Mouse (Mus musculus): ENCODE data around the gene Mon1a. TPM values are rescaled to one million over a fixed set of nuclear protein-coding genes. Genes with fewer than 3 reads are reported as not detected.

Mon1a gene
- polyA plus RNA-seq, 1 experiment from 2014 or later: 21.8 TPM

- no peak overlapping the region for H3K9ac ChIP-seq (replicated peaks; ENCODE audit: low read length)
- no peaks in the 10 kb centered on the region for H3K27me3 ChIP-seq (ENCODE audit: control insufficient read depth, insufficient read depth, low read length)
- H3K4me1 ChIP-seq (ENCODE audit: control insufficient read depth, insufficient read depth, low read length): peaks cover 18% of the 10 kb centered on the region
- H3K4me2 ChIP-seq (ENCODE audit: low read length): no peak overlapping the region
- no peaks in the 10 kb centered on the region for H3K9me3 ChIP-seq (ENCODE audit: control insufficient read depth, low read length)
- DNase-seq (no peak), ATAC-seq (ENCODE audit: low FRiP score, low TSS enrichment) (no peak)
- H3K27ac ChIP-seq (replicated peaks; ENCODE audit: low read depth, low read length): no peak overlapping the region
- H3K4me3 ChIP-seq (replicated peaks; ENCODE audit: low read depth, low read length): no peak overlapping the region
- H3K36me3 ChIP-seq (ENCODE audit: control insufficient read depth, insufficient read depth, low read length): no peaks in the 10 kb centered on the region
- WGBS: 87% methylated on average over 5 of the region's 5 CpGs
Observed at GRCm38 (mm10) chr9:107927749-107928148, 39.8 kb downstream of the Mon1a start.

GRCm38 (mm10) chr9:107928169-107928568, 40.2 kb downstream of the Mon1a start, which contains the start of gene Actl11:
TSS of gene Actl11 (plus strand) at chr9:107928469.
- 75% methylated on average over 3 of the region's 3 CpGs for WGBS
- no peak for DNase-seq
- no peaks in the 10 kb centered on the region for H3K9me3 ChIP-seq (ENCODE audit: control insufficient read depth, low read length)

GRCm38 (mm10) chr9:107932221-107932620, 44.3 kb downstream of the Mon1a start:
- Histone ChIP-seq H3K9me3 (ENCODE audit: control insufficient read depth, low read length) (no peaks in the 10 kb centered on the region), H3K4me3 (replicated peaks; ENCODE audit: low read depth, low read length) (no peak overlapping the region), H3K27me3 (ENCODE audit: control insufficient read depth, insufficient read depth, low read length) (no peaks in the 10 kb centered on the region), H3K4me1 (ENCODE audit: control insufficient read depth, insufficient read depth, low read length) (peaks cover 16% of the 10 kb centered on the region; the same call in 1 of the 2 replicates), H3K27ac (replicated peaks; ENCODE audit: low read depth, low read length) (no peak overlapping the region), H3K9ac (replicated peaks; ENCODE audit: low read length) (no peak overlapping the region), H3K4me2 (ENCODE audit: low read length) (no peak overlapping the region), H3K36me3 (ENCODE audit: control insufficient read depth, insufficient read depth, low read length) (no peaks in the 10 kb centered on the region)
- DNase-seq (no peak), ATAC-seq (ENCODE audit: low FRiP score, low TSS enrichment) (no peak)
- WGBS: 81% methylated on average over 4 of the region's 4 CpGs

More at GRCm38 (mm10) chr9:107928169-107928568, 40.2 kb downstream of the Mon1a start, which contains the start of gene Actl11:
- H3K27me3 ChIP-seq (ENCODE audit: control insufficient read depth, insufficient read depth, low read length): no peaks in the 10 kb centered on the region
- no peak for ATAC-seq (ENCODE audit: low FRiP score, low TSS enrichment)
- H3K4me1 ChIP-seq (ENCODE audit: control insufficient read depth, insufficient read depth, low read length): peaks cover 18% of the 10 kb centered on the region
- H3K9ac ChIP-seq (replicated peaks; ENCODE audit: low read length): no peak within 1 kb of the TSS
- no peak within 1 kb of the TSS for H3K4me2 ChIP-seq (ENCODE audit: low read length)
- H3K36me3 ChIP-seq (ENCODE audit: control insufficient read depth, insufficient read depth, low read length): no peaks in the 10 kb centered on the region
- H3K27ac ChIP-seq (replicated peaks; ENCODE audit: low read depth, low read length): no peak within 1 kb of the TSS
- H3K4me3 ChIP-seq (replicated peaks; ENCODE audit: low read depth, low read length): no peak within 1 kb of the TSS

GRCm38 (mm10) chr9:107934146-107934545, 46.2 kb downstream of the Mon1a start:
- Histone ChIP-seq H3K4me1 (ENCODE audit: control insufficient read depth, insufficient read depth, low read length) (peaks cover 16% of the 10 kb centered on the region; the same call in 1 of the 2 replicates), H3K36me3 (ENCODE audit: control insufficient read depth, insufficient read depth, low read length) (no peaks in the 10 kb centered on the region), H3K27me3 (ENCODE audit: control insufficient read depth, insufficient read depth, low read length) (no peaks in the 10 kb centered on the region), H3K27ac (replicated peaks; ENCODE audit: low read depth, low read length) (no peak overlapping the region), H3K9me3 (ENCODE audit: control insufficient read depth, low read length) (no peaks in the 10 kb centered on the region), H3K4me3 (replicated peaks; ENCODE audit: low read depth, low read length) (no peak overlapping the region), H3K4me2 (ENCODE audit: low read length) (no peak overlapping the region), H3K9ac (replicated peaks; ENCODE audit: low read length) (no peak overlapping the region)
- no peak for DNase-seq
- no peak for ATAC-seq (ENCODE audit: low FRiP score, low TSS enrichment)
- WGBS: 86% methylated on average over 11 of the region's 11 CpGs

DNA sequence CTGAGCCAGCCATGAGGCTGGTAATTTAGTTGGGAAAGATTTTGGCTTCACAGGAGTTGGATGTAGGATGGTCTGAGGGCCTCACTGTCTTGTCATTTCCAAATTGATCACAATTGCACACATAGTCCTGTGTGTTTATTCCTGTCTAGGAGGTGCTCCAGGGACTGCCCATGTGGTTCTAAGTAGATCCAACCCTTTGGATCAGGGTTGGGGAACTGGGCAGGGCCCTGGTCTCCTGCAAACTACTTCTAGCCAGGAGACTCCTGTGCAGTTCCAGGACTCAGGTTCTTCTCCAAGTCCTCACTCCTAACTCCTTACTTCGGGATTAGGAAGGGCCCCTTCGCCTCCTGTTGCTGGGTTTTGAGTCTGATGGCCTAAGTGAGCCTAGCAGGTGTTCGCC, 47.4 kb downstream of the Mon1a start, which contains the start of gene Camkv:
Gene Camkv (plus strand): TSS at position 301 of the 400 bp plus-strand sequence.
- Histone ChIP-seq H3K27me3 (ENCODE audit: control insufficient read depth, insufficient read depth, low read length) (no peaks in the 10 kb centered on the region), H3K27ac (replicated peaks; ENCODE audit: low read depth, low read length) (no peak within 1 kb of the TSS), H3K4me1 (ENCODE audit: control insufficient read depth, insufficient read depth, low read length) (peaks cover 16% of the 10 kb centered on the region; the same call in 1 of the 2 replicates), H3K4me2 (ENCODE audit: low read length) (peak within 1 kb of the TSS; percentile 86), H3K4me3 (replicated peaks; ENCODE audit: low read depth, low read length) (peak within 1 kb of the TSS; percentile 50), H3K9me3 (ENCODE audit: control insufficient read depth, low read length) (no peaks in the 10 kb centered on the region), H3K36me3 (ENCODE audit: control insufficient read depth, insufficient read depth, low read length) (no peaks in the 10 kb centered on the region), H3K9ac (replicated peaks; ENCODE audit: low read length) (peak within 1 kb of the TSS; percentile 66)
- ATAC-seq (ENCODE audit: low FRiP score, low TSS enrichment) (no peak), DNase-seq (no peak)
- 5% methylated on average over 3 of the region's 3 CpGs for WGBS

GRCm38 (mm10) chr9:107935790-107936214, 47.9 kb downstream of the Mon1a start:
- Histone ChIP-seq H3K9me3 (ENCODE audit: control insufficient read depth, low read length) (no peaks in the 10 kb centered on the region), H3K4me2 (ENCODE audit: low read length) (peak overlapping the region; percentile 86), H3K4me3 (replicated peaks; ENCODE audit: low read depth, low read length) (peak overlapping the region; percentile 50), H3K27me3 (ENCODE audit: control insufficient read depth, insufficient read depth, low read length) (no peaks in the 10 kb centered on the region), H3K36me3 (ENCODE audit: control insufficient read depth, insufficient read depth, low read length) (no peaks in the 10 kb centered on the region), H3K9ac (replicated peaks; ENCODE audit: low read length) (peak overlapping the region; percentile 66), H3K27ac (replicated peaks; ENCODE audit: low read depth, low read length) (no peak overlapping the region), H3K4me1 (ENCODE audit: control insufficient read depth, insufficient read depth, low read length) (peaks cover 16% of the 10 kb centered on the region; the same call in 1 of the 2 replicates)
- ATAC-seq (ENCODE audit: low FRiP score, low TSS enrichment) (peak; percentile 53; the same call in 1 of the 2 replicates), DNase-seq (peak; percentile 66)
- WGBS: under 1% methylated on average over 41 of the region's 41 CpGs

GRCm38 (mm10) chr9:107936215-107936822, 48.4 kb downstream of the Mon1a start:
- Histone ChIP-seq H3K4me2 (ENCODE audit: low read length) (peak overlapping the region; percentile 86), H3K9ac (replicated peaks; ENCODE audit: low read length) (peak overlapping the region; percentile 66), H3K27ac (replicated peaks; ENCODE audit: low read depth, low read length) (no peak overlapping the region), H3K4me3 (replicated peaks; ENCODE audit: low read depth, low read length) (peak overlapping the region; percentile 50), H3K9me3 (ENCODE audit: control insufficient read depth, low read length) (no peaks in the 10 kb centered on the region), H3K4me1 (ENCODE audit: control insufficient read depth, insufficient read depth, low read length) (peaks cover 16% of the 10 kb centered on the region; the same call in 1 of the 2 replicates), H3K36me3 (ENCODE audit: control insufficient read depth, insufficient read depth, low read length) (no peaks in the 10 kb centered on the region), H3K27me3 (ENCODE audit: control insufficient read depth, insufficient read depth, low read length) (no peaks in the 10 kb centered on the region)
- peak; percentile 64; the same call in 1 of the 2 replicates for ATAC-seq (ENCODE audit: low FRiP score, low TSS enrichment)
- peak; percentile 54 for DNase-seq
- WGBS: under 1% methylated on average over 29 of the region's 29 CpGs

DNA sequence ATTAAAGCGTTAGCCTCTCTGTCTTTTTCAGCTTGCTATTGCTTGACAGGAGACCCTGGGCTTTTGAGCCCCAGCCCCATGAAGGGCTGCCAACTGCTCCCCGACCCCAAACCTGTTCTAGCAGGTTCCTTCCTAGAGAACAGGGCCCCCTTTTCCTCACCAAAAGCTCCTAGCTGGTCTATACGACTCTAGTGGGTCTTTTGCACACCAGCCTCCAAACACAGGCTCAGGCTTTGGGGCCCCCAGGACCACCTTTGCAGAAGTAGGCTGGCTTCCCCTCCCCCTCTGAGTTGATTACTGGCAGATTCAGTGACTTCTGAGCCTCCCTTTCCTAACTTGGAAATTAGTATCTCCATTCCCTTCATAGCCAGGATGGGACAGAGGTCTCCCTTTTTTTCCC, 48.9 kb downstream of the Mon1a start:
- Histone ChIP-seq H3K9ac (replicated peaks; ENCODE audit: low read length) (peak overlapping the region; percentile 66; the same call in 1 of the 2 replicates), H3K4me1 (ENCODE audit: control insufficient read depth, insufficient read depth, low read length) (peaks cover 16% of the 10 kb centered on the region; the same call in 1 of the 2 replicates), H3K27ac (replicated peaks; ENCODE audit: low read depth, low read length) (no peak overlapping the region), H3K27me3 (ENCODE audit: control insufficient read depth, insufficient read depth, low read length) (no peaks in the 10 kb centered on the region), H3K4me3 (replicated peaks; ENCODE audit: low read depth, low read length) (peak overlapping the region; percentile 50), H3K4me2 (ENCODE audit: low read length) (peak overlapping the region; percentile 86), H3K36me3 (ENCODE audit: control insufficient read depth, insufficient read depth, low read length) (no peaks in the 10 kb centered on the region), H3K9me3 (ENCODE audit: control insufficient read depth, low read length) (no peaks in the 10 kb centered on the region)
- 6% methylated on average over 3 of the region's 3 CpGs for WGBS
- ATAC-seq (ENCODE audit: low FRiP score, low TSS enrichment): no peak
- peak; percentile 14 for DNase-seq

All from midbrain, embryonic 14.5 days (tissue).